Mouse (Mus musculus) urinary bladder, postnatal 10 days (tissue): ENCODE measurements at regions not wholly inside any gene's neighbourhood (a gene's known extent, or its start where the extent isn't known, plus 50 kb on each side); places are given as distances from the start of the nearest gene placed in this dataset.

ENCODE experiments used
- DNase-seq: peaks from one replicate; pipeline ENCODE4 v3.0.0; 2022; ENCODE audit warnings: low spot score

DNA sequence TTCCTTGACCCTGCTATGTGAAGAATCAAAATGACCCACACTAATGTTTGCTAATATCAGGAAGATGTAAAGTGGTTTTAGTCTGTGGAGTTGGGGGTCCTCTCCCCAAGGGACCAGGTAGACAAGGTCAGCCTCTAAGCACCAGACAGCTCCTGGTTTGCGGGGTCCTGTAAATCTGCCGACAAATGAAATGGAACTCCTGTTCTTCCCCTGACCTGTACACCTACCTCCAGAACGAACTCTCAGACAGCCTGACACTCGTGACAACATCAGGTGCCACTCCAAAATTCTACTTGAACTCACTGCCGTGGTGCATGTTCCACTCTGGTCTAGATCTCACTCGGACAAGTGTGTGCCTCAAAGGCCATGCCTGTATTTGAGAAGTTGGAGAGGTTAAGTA, 121.8 kb upstream of the Cdkn3 start:
- DNase-seq: no peak

DNA sequence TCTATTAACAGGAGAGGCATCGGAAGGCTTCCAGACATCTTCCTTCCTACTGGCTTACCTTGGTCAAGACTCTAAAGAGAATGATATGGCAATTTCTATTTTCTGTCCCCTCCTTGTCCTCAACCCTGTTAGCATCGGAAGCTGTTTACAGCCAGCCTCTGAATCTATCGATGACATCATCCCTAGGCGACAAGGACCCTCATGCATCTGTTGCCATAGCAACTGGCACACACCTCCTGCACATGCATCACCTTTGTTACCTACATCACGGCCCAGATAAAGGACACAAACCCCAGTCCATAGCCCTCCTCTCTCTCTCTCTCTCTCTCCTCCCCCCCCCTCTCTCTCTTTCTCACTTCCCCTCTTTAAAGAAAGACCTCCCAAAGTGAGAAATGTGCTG, 123.1 kb upstream of the Cdkn3 start:
- DNase-seq: no peak

DNA sequence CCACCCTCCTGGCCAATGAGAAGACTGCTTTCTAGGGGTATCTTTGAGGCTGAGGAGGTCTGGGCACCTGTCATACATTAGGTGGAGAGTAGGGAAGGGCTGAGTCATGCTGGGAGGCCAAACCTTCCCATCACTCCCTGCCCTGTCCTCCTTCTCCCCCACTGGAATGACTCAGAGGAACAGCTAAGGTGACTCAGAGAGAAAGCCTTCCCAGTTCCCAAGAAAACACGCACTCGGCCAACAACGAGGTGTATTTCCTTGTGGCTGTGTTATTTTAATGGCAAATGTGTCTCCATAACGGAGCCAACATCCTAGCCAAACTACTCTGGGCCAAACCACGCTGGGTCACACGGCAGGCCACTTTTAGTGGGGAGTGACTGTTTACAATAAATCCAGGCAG, 124.0 kb upstream of the Cdkn3 start:
- DNase-seq: no peak

DNA sequence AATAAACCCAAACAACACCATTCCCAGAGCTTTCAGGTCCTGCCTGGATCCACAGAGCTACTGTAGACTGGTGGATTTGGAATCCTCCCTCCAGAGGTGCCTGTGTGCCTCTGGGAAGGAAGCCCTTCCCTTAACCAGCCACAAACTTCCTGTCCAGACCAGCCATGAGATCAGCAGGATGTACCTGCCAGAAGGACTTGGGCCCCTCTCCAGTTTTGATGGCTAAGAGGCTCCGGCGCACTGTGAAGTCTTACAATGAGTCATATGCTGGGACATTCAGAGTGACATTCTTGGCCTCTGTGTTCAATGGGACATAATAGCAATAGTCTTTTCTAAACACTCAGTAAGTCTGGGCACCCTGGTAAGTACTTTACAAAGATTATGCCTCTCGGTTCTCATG, 125.0 kb upstream of the Cdkn3 start:
- DNase-seq: no peak

DNA sequence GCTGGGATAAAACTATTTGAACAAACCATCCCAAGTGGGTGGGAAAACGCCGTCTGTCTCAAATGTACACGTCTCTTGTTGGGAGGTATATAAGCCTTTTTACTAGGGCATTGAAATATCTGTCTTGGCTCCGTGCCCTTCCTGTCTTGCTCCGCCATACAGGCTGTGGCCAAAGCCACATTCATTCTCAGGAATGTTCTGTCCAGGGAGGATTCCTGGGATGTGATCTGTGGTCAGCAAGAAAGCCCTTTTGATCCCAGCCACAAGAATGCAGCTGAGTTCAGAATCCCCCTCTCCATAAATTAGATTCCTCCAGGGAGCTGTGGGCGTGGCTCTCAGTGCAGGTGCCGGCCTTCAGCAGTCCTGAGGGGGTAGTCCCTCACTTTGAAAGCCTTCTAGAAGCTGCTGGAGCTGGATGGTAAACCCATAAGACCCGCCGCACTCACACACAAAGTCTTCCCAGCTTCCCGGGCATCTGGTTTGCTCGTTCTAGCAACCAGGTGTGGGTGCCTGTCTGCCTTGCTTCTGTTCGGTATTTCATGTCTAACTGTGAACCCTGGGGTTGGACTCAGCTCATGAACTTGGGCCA, 125.6 kb upstream of the Cdkn3 start:
- DNase-seq: no peak

DNA sequence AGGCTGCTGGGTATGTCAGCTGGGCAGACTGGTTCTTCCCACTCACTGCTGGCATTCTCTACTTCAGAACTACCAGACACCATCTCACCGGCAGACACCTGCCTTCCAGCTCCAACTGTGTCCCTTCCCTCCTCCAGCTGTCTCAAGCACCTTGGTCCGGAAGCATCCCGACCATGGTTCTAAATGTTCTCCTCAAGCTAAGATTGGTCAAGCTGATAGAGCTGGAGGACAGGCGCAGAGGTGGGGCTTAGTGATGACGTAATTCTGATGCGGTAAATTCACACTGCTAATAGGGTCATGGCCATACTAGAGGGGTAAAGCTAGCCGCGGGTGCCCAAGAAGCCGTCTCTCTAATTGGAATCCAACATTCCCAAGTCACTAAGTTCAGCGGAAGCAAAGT, 126.1 kb upstream of the Cdkn3 start:
- DNase-seq: no peak

DNA sequence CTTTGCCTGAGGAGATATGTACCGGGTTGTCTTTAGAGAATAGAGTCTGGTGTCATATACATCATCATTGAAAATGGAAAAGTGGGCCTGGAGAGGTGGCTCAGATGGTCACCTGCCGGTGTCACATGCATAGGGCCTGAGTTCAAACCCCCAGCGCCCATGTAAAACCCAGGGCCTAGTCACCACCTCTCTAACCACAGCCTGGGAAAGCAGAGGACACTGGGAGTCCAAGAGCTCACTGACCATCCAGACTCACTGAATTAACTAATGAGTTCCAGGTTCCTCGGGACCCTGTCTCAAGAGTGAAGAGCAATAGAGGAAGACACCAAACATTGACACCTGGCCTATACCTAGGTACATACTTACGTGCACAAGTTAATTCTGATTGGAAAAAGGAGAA, 132.7 kb upstream of the Cdkn3 start:
- DNase-seq: no peak

DNA sequence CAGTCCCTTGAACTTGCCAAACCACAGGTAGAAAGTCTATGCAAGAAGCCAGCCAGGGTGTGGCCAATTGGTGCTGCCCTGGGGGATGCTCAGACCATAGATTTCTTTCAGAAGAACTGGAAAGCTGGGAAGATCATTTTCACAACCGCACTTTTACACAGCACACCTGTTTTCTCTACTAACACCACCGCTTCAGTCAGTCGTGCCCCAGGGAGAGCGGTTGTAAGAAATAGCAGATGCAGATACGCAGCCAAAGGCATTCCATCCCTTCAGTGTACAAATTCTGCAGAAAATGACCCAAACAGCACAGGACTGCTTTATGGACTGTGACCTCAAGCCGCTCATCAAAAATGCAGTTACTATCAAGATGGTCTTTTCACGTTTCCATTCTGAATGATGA, 134.6 kb upstream of the Cdkn3 start:
- no peak for DNase-seq

DNA sequence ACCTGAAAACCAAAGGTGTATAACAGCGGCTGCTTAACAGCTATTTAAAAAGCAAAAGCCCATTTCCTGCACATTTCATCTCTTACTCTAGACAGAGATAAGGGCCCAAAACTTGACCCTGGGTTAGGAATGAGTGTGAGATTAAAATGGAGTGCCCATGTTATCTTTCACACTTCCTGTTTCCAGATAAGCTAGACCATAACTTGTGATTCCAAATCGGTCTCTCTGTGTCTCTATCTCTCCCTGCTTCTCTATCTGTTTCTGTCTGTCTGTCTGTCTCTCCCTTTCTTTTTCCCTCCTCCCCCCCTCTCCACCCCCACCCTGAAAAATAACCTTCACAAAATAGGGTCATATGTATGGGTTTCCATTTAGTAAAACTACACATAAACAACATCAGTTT, 136.7 kb upstream of the Cdkn3 start:
- DNase-seq: no peak

DNA sequence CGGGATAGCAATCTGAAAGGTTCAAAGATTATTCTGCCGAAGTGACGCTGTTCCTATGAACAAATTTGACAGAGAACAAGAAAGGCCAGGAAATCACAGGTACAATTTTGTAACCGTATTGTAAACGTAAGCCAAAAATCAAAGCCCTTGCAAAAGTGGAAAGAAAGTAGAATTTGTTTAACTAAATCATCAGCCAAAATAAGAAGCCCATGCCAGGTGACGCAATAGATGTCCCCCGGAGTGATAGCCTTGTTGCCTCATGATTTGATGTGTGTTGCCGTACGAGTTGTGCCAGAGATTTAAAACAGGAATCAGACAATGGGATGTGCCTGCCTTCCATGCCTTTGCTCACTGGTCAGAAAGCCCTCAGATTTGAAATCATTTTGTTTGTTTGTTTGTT, 144.3 kb upstream of the Cdkn3 start:
- no peak for DNase-seq

DNA sequence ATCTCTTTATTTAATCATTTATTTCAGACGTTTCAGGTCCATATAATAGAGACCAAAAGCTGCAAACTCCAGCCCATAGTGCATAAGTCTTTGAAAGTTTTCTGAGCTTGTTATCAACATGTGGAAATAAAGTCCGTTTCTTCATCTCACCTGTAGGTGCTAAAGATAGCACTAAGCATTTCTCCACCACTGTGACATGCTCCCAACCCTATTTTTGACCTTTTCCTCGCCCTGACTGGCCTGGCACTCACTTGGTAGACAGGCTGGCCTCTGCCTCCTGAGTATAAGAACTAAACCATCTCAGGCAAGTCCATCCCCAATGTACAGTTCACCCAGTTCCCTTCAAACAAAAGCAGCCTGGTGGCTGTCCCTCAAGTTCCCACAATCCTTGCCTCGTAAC, 145.4 kb upstream of the Cdkn3 start:
- no peak for DNase-seq

DNA sequence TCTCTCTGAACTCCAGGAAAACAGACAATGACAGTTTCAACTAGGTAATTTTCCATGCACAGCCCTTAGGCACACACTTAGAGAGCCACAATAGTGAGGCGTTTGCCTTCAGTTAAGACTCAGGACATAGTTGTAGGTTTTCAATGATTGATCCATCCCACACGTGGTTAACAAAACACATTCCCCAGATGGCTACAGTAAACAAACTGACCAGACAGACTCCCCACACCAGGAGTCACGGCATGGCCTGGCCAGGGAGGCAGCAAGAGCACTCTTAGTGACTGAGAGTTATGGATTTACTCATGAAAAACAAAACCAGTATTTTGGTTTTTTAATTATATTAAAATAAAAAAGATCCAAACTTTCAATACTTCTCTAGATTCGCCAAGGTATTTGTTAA, 146.6 kb upstream of the Cdkn3 start:
- no peak for DNase-seq

DNA sequence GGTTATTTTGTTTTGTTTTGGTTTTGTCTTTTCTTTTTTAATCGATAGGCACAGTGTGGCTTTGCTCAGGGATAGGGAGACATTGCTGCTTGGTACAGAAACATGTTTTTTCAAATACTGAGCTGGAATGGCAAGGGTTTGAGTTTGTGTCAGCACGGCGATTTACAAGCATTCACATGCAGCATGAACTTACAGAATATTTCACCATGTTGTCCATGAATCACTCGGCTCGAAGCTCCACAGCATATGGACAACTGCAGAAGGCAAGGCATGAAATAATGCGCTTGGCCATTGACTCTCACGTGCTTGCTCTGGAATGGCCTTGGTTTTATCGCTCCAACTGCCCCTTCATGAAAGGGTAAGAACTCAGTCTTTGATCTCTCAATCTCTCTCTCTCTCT, 147.1 kb upstream of the Cdkn3 start:
- no peak for DNase-seq

DNA sequence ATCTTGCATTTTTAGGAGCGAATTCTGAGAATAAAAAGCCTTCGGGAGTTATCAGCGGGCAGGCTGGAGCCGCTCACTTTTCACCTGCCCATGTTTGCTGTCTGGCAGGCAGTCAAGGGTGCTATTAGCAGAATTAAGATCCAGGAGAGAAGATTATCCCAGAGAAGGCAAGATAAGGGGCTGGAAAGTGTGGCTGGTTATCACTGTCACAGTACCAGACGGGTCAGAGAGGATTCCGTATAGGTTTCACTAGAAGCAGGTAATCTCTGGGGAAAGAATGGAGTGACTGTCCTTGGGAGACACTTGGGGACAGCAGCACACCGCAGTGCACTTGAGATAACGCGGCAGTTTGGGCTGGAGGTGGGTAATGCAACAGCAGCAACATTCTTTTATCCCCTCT, 147.8 kb upstream of the Cdkn3 start:
- no peak for DNase-seq

DNA sequence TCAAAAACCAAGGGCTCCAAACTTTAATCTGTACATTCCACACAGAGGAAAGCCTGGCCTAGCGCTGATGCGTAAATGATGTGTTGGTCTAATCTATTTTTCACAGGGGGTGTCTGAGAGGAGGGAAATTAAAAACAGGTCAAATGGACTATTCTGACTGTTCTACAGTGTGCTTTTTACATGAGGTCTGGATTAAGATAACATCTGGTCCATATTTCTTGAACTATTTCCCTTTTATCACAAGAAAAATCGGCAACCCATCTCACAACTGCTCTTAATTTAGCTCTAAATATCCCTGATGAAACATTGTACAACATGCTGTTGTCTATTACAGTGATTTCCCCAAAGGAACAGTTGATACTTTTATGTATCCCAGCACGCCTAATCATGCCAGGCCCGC, 149.4 kb upstream of the Cdkn3 start:
- DNase-seq: no peak

DNA sequence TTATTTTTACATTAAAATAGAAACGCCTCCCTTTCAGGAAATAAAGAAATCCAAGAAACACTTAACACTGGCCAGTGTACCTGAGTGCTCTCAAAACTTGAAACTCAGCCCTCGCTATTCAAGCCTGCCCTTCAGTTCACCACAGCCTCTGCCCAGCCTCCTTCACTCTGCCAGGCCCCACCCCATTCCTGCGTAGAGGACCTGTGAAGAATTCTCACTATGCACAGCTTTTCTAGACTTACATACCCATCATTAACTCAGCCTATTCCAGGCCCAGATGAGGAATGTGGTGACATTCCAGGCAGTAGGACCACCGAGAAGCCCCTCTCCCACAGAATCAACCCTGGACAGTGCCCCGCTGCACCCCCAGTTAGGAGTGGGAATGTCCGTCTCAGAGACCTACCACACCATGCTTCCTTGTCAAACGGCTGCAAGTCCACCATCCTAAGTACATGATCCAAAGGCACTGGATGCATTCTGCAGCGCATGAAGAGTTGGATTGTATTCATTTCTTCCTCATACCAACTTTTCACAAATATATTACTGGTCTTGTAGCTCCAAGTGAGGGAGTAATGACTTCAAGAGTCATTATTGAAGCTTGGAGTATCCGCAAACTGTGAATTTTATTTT, 150.0 kb upstream of the Cdkn3 start:
- DNase-seq: no peak

DNA sequence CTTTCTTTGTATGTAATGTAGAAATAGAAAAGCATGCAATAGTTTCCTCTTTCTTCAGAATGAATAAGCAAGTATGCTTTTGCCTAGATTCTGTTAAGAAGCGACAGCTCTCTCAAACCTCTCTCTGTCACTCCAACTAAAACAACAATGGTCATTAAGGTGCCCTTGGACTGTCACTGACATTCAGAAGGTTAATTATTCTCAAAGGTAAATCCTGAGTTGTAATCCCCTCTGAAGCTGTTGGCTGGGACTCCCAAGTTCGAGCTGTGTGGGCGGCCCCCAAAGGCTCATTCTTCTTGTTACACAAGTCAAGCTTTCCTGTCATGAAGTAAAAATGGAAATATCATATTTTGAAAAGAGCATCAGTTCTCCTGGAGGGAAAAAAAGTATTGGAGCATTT, 153.6 kb upstream of the Cdkn3 start:
- no peak for DNase-seq

DNA sequence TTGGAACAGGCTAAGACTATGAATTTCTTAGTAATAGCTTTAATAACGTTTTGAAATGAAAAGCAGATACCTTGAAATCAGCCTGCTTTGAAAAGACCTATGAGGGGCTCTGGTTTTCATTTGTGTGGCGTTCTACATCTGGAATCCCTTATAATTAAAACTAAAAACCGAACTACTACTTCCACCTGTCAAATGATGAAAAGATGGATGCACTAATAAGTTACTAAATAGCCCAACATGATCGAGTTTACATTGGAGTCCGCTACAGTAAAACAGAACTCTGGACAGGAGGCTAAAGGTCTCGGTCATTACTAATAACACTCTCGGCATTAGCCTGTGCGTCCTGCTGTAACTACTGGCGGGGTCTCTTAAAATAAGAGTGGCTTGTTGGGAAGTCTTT, 154.3 kb upstream of the Cdkn3 start:
- no peak for DNase-seq

DNA sequence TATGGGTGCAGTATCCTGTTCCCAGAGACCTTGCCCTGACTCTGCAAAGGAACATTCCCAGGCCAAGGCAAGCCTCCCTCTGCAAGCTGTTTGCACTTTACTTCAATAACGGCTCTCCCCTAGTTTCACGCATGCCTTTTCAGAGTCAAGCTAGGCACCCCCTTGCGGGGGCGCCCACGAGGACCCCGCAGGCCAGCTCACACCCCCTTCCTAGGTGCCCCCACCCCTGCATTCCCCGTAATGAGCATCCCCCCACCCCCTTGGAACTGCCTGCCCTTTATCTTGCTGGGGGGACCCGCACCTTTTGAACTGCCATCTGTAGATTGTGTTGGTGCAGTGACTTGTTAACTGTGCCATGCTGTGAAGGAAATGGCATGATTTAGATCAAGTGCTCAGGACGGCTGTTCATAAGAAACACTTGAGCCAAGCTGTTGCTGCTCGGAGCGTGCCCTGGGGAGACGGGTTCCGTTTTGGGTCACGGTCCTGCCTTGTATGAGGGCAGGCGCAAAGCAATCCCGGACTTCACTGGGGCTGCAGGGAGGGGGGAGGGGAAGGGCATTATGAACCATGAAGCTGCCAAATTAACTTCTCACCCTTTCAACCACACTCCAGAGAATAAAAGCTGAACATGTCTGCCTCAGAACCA, 155.3 kb upstream of the Cdkn3 start:
- DNase-seq: no peak

DNA sequence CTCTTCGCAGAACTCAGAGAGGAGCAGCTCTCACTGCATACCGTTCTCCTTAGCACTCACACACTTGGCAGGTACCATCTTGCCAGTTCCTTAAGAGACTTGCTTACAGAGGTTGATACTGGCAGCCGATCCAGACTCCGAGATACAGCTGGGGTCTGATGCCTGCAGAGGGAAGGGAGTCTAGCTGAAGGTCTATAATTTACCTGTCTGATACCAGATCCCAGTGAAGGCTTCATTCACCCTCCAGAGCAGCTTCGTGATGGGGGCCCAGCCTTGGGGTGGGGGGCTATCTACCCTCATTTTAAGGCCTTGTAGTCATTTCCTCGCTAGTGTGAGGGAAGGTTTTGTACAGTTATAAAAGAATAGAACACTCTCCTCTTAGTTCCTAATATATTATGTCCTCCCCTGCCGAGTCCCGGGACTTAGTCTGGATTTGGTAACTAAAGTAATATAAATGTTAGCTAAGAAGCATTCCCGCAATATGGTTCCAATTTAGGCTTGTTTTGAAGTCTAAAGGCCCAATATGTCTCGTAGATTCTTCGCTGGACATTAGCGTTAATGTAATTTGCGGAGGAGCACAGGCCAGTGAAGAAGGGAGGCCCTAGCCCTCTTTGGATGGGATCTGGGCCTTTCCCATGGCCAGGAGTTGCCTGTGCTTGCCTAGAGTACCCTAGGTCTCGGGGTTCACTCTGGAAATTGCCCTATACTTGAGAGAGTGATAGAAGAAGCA, 156.0 kb upstream of the Cdkn3 start:
- DNase-seq: no peak

DNA sequence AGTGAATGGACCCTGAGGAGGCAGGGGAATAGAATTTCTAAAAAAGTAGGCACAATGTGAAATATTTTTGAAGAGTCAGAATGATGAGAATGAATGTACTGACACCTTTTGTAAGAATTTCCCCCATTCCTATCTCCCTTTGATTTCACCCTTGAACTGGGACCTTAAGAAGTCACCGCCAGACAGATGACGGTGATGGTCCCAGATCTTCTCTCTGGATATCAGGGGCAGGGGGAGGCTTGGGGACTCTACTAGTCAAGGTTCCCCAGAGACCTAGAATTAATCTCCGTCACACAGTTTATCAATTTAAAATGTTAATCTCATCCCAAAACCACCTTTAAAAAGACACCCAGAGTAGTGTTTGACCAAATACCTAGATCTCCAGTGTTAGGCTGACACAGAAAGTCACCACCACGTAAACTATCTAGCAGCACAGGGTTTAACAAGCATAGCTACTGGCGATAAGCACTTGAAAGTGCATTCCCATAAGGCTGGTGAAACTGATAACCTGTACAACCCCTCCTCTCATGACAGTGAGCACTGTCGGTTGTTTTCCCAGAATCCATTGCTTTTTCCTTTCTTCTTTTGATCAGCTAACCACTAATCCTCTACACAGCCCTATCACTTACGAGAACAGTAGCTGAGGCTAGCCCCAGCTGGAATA, 163.5 kb upstream of the Cdkn3 start:
- DNase-seq: no peak

DNA sequence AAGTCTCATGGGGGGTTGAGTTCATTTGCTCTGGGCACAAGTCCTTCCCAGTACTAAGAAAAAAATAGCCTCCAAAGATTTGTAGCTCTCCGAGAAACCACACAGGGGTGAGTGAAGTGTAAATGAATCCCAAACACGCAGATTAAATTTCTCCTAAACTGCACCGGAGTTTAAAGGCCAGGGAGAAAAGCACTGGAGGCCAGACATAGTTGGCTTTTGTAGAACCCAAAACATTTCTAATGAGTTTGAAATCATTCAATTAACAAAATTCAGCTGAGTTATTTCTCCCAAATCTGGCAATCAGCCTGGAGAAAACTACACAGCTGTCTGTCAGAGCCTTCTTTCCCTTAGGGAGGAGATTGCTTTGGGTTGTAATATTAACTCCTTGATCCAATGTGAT, 166.2 kb upstream of the Cdkn3 start:
- no peak for DNase-seq
